Mouse (Mus musculus) embryo, embryonic 10 days (tissue): ENCODE measurements around the gene Tkt.
"Not testable (repeated sequence)": the region's sequence is repeated elsewhere in the genome, so short reads cannot be mapped to it uniquely, and the experiment has no call there.

Experiments used
- DNase-seq: peaks from one replicate; pipeline ENCODE4 v3.0.0-alpha.2; 2015; ENCODE audit warnings: low spot score

Gene Tkt

DNA sequence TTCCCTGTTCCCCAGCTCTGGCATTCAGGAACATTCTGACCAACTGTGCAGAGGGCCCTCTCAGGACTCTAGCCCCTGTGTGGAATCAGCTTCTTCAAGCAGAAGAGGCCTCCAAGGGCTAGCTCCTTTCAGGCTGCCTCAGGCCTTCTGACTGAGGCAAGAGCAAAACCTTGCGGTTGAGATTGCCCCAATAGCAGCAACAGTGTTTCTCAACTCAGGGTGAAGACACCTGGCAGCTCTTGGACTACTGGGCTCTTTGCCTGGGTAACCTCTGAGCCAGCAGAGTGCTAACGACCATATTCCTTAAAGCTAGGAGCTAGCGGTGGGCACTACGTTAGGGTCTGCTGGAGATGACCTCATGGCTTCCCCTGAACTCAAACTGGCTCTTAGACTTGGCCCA lies 5.0 kb downstream of the Tkt start:
- no peak for DNase-seq

DNA sequence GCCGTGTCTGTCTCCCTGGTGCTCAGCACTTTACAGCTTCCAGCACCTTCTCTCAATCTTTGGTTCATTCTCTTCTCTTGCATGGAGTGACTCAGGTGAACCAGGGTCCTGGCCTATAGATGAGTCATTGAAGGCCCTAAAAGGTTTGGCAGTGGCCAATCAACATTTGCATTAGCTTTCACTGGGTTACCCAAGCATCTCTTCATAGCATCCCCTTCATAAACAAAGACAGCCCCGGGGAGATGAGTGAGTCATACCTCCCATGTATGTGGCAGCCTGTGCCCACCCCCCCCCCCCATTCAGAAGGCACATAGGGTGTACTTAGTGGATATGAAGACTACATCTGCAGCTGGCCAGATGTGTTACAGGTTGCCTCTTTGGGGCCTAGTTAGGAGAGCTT lies 8.5 kb downstream of the Tkt start:
- no peak for DNase-seq

DNA sequence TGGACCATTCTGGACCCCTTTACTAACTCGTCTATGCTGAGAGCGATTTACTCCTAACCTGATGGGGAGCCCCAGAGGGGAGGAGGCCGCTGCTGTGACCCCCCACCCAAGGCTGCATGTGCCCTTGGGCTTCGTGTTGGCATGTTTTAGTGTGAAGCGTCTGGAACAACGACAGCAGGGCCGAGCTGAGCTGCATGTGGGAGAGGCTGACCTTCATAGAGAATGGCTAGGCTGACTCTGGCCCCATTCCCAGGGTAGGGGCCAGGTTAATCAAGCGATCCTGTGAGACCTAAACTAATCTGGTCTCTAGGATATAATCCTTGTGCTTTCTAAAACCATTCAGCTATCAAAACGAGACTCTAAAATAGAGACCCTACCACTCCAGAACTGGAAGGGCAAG lies 9.6 kb downstream of the Tkt start:
- DNase-seq, result no peak

DNA sequence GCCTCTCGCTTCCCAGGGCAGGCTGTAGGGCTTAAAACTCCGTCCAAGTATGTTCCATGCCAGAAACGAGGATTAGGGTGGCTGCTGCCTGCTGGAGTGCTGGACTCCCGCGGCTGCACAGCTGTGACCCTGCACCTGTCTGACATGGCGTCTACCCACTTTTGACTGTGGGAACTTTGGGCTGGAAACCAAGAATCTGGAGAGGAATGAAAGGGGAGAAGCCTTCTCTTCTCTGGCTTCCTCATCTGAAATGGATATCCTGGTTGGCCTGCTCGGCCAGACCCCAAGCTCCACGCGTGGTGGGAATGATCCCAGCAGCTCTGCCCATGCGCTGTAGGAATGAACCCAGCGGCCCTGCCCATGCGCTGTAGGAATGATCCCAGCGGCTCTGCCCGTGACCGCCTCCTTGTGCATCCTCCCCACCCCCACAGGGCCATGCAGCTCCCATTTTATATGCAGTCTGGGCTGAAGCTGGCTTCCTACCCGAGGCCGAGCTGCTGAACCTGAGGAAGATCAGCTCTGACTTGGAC lies 11.2 kb downstream of the Tkt start:
- DNase-seq, result no peak

DNA sequence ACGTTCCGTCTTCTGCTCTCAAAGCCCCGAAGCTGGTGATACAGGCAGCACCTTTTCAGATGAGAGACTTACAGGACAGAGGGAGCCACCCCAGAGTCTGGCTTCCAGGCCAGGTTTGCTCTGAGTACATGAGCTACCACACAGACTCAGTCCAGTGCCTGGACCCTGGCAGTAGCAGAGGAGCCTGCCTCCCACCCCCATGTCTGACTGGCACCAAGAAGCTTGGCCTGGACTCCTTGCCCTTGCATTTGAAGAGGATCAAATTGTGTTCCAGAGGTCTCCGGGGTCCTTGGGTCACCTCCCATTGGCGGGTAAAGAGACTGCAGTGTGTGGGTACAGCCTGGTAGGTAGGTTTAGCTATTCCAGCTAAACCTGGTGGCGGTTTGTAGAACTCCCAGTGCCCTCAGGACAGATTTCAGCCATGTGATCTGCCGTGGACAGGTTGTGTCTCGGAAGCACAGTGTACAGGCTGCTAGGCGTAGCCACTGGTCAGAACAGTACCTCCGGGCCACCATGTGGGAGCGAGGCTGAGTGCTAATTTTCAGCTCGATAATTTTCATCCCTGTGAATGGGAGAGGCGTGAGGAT lies 12.7 kb downstream of the Tkt start:
- DNase-seq, result no peak

DNA sequence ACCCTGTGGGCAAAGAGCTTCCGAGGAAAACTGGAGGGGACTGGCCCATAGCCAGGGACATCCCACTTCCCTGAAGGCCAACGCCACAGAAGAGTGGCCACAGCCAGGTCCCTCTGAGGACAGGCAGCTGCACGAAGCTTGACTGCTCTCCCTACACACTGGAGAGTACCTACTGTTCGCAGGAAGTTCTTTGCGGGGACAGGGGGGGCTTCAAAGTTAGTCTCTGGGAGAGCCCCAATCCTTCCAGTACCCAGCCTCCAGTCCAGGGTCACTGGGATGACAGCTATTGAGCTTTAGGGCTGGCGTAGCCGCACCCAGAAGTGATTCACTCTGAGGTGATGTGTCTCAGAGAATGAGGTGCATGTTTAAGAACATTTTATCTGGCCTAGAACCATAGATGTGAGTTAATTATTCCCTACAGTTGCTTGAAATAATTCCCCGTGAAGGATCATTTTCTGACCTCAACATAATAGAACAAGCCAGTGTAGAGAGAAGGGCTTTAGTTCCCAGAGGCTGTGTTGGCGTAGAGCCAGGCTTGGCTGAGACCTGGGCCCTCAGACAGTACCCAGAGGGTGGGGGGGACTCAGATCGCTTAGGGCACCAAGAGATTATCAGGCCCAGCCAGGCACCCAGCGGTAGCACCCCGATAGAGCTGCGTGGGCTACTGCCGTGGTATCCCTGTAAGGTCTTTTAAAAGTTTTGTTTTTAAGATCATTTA lies 13.5 kb downstream of the Tkt start:
- no peak for DNase-seq

DNA sequence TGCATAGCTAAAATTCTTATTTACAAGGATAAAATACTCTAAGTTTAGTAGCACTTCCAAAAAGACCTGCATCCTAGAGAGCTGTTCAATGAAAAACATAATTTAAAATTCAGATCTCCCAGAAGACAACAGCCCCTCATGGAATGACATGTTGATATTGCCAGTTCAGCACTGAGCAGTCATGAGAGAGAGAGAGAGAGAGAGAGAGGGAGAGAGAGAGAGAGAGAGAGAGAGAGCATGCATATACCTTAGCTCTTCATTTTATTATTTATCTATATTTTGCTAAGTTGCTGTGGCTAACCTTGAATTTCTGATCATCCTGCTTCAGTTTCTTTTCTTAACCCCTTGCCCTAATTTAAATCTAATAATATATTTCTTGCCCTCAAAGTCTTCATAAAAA lies 14.2 kb downstream of the Tkt start:
- no peak for DNase-seq

DNA sequence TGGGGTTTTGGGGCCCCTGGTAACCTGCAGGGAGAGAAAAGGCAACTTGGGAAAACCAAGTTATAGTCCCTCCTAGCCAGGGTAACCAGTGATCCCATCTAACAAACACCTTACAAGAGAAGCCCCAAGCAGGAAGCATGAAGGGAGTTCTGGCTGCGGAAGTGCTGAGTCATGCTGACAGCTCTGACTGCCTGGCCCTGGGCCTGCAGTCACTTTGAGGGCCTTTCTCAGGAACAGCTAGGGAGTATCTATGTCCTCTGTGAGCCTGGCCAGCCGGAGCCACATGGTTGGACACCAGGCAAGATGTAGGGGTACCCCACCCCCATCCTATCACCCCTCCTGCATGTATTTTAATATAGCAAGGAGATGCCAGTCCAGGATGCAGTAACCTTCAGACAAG lies 16.3 kb downstream of the Tkt start:
- no peak for DNase-seq

DNA sequence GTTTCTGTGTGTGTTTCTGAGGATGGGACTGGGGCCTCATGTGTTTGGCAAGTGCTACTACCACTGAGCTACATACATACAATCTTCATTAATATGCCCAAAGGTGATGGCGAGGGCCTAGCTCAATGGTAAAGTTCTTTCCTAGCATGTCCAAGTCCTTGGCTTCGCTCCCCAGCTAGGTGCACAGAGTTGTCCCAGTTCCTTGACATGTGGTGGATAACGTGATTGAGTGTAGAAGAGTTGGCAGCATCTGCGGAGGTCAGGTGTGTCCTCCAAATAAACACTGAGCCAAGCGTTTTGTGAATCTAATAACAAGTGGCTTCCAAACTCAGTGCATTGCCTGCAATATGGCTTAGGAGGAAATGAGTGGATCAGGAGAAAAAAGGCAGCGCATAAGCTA lies 18.2 kb downstream of the Tkt start:
- DNase-seq, result no peak

DNA sequence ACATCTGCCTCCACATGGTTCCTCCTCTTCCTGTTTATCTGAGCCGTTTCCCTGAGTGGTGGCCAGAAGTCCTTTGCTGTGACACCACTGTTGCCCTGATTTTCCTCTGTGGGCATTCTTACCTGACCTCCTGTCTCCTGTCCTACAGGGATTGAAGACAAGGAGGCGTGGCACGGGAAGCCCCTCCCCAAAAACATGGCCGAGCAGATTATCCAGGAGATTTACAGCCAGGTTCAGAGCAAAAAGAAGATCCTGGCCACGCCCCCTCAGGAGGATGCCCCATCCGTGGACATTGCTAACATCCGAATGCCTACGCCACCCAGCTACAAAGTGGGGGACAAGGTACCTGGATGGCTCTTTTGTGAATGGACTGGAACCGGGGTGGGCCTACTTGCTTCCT lies 19.9 kb downstream of the Tkt start:
- no peak for DNase-seq

DNA sequence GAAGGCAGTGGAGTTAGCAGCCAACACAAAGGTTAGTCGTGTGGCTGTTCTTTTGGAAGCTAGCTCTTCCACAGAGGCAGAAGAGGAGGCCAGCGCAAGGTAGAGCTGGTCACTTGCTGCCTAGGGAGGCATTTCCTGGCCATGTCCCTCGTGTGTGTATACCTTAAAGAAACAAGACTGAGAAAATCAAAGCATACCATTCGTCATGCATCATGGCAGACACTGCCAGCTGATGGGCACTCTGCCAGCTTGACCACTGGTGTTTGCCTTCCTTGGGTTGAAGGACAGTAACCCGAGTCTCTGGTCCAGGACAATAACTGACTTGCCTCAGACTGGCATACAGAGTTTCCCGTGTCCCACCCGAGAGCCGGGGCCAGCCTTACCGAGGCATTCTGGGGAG lies 22.1 kb downstream of the Tkt start:
- no peak for DNase-seq

DNA sequence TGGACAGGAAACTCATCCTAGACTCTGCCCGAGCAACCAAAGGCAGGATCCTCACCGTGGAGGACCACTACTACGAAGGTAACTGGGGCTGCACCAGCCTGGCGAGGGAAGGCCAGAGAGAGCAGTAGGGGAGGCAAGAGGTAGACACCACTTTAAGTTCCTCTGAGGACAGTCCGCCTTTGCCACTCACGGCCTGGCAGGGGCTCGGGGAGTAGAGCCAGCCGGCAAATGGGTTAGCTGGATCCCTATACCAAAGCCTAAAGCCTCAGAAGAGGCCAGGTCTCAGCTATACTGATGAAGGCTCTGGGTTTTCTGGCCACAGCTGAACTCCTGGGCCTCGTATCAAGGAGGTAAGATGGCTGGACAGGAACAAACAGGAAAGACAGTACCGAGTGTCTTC lies 24.1 kb downstream of the Tkt start:
- DNase-seq, result no peak

DNA sequence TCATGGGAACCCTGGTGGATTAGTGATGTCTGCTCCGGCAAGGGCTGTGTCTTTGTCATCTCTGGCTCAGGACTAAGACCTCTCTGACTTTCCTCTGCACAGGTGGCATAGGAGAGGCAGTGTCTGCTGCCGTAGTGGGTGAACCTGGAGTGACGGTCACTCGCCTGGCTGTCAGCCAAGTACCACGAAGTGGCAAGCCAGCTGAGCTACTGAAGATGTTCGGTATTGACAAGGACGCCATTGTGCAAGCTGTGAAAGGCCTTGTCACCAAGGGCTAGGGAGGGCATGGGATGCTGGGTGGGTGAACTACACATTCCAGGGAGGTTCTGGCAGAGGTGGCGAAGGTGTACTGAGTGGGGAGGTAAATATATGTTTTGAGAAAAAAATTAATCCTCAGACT lies 25.1 kb downstream of the Tkt start:
- DNase-seq, result no peak

DNA sequence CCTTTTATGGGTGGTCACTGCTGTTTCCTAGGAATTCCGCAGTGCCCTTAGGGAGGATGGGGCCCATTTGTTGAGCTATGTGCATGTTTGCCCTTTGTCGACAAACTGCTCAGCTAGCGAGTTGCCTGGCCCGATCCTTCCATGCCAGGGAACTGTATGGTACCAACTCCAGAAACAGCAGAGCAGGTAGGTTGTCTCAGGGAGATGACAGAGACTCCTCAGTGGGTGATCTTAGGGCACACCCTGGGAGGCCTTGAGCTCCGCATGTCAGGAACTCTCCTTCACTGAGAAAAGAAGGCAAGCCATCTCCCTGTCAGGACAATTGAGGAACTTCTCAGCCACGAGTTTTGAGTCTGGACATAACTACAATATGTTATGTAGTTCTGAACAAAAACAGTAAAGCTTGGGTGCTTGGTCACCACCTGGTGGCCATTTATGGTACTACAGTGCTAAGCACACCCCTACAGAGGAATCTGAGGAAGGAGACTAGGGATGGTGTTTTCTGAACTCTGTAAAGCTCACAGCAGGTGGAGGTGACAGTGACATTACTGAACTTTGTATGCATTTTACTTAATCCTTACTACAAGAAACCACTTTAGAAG lies 25.9 kb downstream of the Tkt start:
- DNase-seq, result peak; percentile 81

DNA sequence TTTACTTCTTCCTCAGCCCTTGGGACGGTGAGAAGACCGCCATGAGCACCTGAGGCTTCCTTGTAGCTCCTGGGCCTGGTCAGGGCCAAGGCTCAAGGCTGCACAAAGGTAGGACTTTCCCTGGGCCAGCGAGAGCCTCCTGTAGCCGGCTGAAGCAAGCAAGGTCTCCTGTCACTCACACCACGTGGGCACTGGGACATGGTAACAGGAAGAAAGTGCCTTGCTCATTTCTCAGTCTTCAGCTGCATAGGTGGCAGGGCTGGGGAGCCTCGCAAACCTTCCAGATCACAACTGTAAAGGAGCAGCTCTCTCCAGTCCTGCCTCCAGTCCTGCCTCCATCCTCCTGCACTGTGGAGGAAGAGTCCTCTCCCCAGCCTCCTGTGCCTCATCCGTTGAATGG lies 27.6 kb downstream of the Tkt start:
- no peak for DNase-seq

DNA sequence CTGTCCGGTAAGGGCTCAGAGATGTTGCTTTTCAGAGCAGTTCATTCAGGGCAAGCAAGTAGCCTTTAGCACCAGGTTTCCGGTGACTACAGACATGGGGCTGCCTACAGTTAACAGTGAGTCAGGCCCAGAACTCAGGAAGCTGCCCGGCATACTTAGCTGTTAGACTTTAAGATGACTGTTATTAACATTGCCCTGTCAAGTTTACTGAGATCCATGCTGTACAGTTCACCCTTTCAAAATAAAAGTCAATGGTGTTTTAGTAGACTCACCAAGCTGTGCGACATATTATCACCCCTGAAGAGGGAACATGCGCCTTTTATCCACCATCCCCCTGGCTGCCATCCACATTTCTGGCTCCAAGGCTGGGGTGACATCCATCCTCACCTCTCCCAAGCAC lies 28.1 kb downstream of the Tkt start:
- DNase-seq, result no peak

DNA sequence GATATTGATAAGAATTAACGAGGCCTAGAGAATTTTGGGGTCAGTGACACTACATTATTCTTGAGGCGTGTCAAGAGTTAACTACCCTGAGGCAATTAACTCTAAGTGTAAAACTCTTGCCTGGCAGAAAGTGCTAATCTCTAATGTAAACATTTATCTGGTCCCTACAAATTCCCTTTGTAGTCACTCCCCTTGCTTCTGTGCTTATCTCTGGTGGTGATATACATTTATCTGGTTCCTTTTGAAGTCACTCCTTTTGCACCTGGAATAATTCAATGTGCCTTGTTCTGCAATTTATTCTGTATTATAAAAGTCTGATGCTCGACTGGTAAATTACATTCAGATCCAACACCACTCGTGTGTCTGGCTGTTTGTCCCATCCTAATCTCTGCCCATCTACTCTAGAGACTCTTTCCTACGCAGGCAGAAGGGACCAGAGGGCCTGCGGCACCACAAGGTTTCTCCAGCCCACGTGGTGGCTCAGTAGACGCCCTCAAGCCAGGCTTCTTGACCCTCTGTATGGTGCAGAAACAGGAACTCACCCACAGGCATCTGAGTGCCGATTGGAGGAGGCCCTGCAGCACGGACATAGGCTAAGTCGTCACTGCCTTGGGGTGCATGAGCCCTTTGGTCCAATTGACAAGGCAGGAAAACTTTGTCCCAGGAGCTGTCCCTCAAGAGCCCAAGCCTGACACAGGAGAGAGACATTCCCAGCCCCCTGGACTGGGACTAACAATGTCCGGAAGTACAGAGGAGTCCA lies 29.3 kb downstream of the Tkt start:
- DNase-seq, result not testable (repeated sequence)

DNA sequence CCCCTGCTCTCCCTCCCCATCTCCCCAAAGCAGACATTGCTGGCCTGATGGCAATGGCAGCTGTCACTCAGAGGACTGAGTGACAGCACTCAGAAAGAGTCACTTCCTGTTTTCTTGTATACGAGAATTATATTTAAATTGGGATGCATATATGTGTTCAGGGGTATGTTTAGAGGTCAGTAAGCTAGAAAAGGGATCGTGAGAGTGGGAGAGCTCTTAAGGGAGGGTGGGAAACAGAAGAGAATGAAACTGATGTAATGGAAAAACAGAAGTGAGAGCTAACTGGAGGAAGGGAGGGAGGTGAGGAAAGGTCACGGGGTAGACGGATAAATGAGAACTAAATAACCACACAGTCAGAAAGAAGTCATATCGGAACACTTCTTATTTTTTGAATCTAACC lies 31.0 kb downstream of the Tkt start:
- DNase-seq, result no peak

DNA sequence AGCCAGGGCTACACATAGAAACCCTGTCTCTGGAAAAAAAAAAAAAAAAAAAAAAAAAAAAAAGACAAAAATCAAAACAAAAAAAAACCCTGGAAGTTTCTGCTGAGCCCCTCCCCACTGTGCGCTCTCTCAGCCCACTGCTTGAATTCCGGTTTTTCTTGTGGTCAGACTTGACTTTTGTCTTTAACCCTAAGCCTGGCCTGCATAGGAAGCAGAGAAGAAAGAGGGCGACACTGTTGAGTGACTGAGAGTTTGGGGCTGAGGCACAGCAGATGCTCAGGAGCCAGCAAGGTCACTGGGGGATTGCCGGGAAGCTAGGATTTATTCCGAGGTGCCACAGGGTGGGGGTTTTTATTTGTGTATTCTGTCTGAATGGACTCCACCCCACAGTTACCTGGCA lies 31.7 kb downstream of the Tkt start:
- no peak for DNase-seq

DNA sequence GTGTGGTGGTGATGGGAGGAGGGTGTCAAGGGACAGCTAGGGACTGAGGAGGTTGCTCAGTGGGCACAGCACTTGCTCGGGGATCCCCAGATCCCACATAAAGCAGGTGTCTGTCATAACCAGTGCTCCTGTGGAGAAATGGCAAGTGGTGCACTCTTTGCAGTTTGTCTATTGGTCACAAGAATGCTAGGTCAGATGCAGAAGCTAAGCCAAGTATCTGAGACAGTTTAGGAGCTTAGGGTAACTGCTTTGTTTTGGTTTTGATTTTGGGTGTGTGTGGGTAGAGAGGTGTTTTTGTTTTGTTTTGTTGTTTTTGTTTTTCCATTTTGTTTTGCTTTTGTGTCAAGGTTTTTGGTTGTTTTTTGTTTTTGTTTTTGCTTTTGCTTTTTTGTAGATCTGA lies 33.1 kb downstream of the Tkt start:
- no peak for DNase-seq

DNA sequence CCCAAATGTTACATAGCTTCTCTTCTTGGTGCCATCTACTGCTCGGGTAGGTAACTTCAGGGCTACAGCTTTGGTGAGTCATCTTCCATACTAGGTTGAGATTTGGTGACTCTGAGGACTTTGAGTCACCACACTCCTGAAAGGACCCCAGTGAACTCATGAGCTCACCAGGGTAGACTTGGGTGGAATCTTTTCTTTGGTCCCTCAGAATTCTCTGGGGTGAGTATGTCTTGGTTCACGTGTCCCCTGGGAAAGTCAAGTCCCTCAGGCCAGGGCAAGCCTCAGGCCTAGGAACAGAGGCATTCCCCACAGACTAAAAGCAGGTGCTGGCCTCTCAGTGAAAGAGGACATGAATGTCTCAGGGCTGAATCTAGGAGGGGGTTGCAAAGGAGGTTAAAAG lies 35.9 kb downstream of the Tkt start:
- DNase-seq, result no peak

DNA sequence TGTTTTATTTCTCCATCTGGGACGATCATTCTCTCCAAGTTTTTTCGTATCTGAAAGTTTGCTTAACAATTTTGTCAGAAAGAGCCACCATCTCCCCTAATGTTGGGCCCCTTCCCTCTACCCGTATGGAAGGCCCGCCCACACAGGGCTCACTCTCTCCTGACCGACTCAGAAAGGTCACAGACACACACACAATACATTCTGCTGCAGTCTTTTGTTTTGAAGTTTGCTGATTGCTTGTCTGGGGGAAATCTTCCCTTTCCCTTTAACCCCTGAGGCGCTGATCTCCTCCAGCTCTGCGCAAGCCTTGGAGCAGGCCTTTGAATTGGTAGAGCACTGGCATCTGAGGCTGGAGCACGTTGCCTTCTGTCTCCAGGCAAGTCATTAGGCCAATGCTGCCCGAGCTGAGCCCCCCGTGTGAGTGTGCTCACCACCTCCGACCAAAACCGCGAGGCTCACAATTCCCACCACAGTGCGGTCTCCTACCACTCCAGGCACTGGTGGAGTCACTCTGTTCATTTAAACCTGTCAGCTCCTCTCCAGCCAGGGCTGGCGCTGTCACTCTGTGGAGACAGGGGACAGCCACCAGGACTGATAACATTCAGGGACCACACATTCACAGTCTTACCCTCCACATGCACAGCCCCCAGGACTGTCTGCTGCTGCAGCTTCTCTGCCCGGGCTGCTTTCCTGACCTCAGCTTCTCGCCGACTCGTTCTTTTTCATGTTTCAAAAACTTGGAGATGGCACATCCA lies 36.5 kb downstream of the Tkt start:
- peak; percentile 47 for DNase-seq
